Mouse (Mus musculus) liver, embryonic 11.5 days (tissue): ENCODE measurements around the gene Olfr1441. TPM values are rescaled to one million over a fixed set of nuclear protein-coding genes. Genes with fewer than 3 reads are reported as not detected.

Experiments
- ATAC-seq: fragments of 200-750 bp; cut with Nextera tagmentation; replicated peaks from 2 replicates; pipeline ENCODE4 v1.8.0; 2017; ENCODE audit warnings: moderate number of reproducible peaks, mild to moderate bottlenecking, moderate TSS enrichment, moderate library complexity; ENCODE audit not compliant: low FRiP score
- DNase-seq: peaks from one replicate; pipeline ENCODE4 v3.0.0-alpha.2; 2017; ENCODE audit warnings: low spot score
- H3K27ac ChIP-seq: fragments of 300-500 bp; sonication (generic); 2 replicates; pipeline ENCODE4 v1.5.1; 2014; ENCODE audit warnings: mild to moderate bottlenecking, low read depth, low read length, control low read depth
- H3K27me3 ChIP-seq: fragments of 300-500 bp; sonication (generic); replicated peaks from 2 replicates; pipeline ENCODE4 v1.6.1; 2014; ENCODE audit warnings: low read length, mixed read lengths; ENCODE audit not compliant: control insufficient read depth, insufficient read depth
- H3K36me3 ChIP-seq: fragments of 300-500 bp; sonication (generic); 2 replicates; pipeline ENCODE4 v1.6.1; 2014; ENCODE audit warnings: mild to moderate bottlenecking, low read length, moderate library complexity, mixed read lengths; ENCODE audit not compliant: control insufficient read depth, insufficient read depth
- H3K4me1 ChIP-seq: fragments of 300-500 bp; sonication (generic); replicated peaks from 2 replicates; pipeline ENCODE4 v1.6.1; 2014; ENCODE audit warnings: low read length, mixed read lengths; ENCODE audit not compliant: control insufficient read depth, insufficient read depth
- H3K4me2 ChIP-seq: fragments of 300-500 bp; sonication (generic); 2 replicates; pipeline ENCODE4 v1.6.1; 2014; ENCODE audit warnings: mild to moderate bottlenecking, control low read depth, moderate library complexity
- H3K4me3 ChIP-seq: fragments of 300-500 bp; sonication (generic); 2 replicates; pipeline ENCODE4 v1.5.1; 2014; ENCODE audit warnings: low read depth, low read length, control low read depth
- H3K9ac ChIP-seq: fragments of 300-500 bp; sonication (generic); 2 replicates; pipeline ENCODE4 v1.6.1; 2014; ENCODE audit warnings: low read depth, low read length, control low read depth
- H3K9me3 ChIP-seq: fragments of 300-500 bp; sonication (generic); 2 replicates; pipeline ENCODE4 v1.6.1; 2016; ENCODE audit warnings: low read length, inconsistent platforms, mixed read lengths; ENCODE audit not compliant: control insufficient read depth
- WGBS: fragments of 180-500 bp; shearing (Covaris S2); extraction: QIAGEN DNeasy Blood & Tissue Kit; methylation state at CpG from one replicate; pipeline ENCODE4 v1.1.7; 2014; 5-methylcytosine and 5-hydroxymethylcytosine counted together
- polyA plus RNA-seq: library from polyadenylated mRNA; unstranded; fragments of >200 nt; fragmentation: Nextera tagmentation; extraction: Ambion mirVana; gene quantifications from 2 replicates; pipeline ENCODE4 v1.2.1, GENCODE M21; 2014

Gene Olfr1441
- polyA plus RNA-seq, 1 experiment from 2014 or later: not detected

DNA sequence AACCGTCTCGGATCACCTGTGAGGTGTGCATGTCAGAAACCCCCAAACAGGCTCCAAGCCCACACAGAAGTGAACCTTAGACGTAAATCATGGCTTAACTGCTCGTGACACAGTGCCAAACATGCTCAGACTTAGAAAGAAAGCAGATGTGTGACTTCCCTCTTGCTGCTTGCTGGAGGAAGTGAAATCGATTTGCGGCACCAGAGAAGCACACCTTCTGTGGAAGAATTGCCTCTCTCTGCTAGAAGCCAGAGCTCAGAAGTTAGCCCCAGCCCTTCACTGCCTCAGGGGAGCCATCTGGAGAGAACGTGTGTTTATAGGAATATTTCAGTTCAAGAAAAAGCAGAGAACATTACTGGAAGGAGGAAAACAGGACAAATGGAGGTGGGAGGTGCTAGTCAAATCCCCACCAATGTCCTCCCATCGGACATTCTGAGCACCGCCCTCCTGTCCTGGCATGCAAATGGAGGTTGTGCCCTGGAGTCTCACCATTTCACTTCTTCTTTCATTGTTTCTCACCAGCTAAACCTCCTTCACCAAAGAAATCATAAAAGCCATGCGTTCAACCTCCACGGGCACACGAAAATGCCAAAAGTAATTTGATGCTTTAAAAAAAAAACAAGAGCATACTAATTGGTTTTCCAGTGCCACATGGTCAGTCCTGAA lies 40.3 kb downstream of the Olfr1441 start:
- ATAC-seq: no peak
- H3K4me3 ChIP-seq: no peak overlapping the region
- H3K4me2 ChIP-seq: no peak overlapping the region
- no peak for DNase-seq
- no peaks in the 10 kb centered on the region for H3K36me3 ChIP-seq
- no peak overlapping the region for H3K9ac ChIP-seq
- WGBS: 73% methylated on average over 12 of the region's 12 CpGs
- no peaks in the 10 kb centered on the region for H3K4me1 ChIP-seq
- no peaks in the 10 kb centered on the region for H3K9me3 ChIP-seq
- H3K27me3 ChIP-seq: no peaks in the 10 kb centered on the region
- no peak overlapping the region for H3K27ac ChIP-seq

DNA sequence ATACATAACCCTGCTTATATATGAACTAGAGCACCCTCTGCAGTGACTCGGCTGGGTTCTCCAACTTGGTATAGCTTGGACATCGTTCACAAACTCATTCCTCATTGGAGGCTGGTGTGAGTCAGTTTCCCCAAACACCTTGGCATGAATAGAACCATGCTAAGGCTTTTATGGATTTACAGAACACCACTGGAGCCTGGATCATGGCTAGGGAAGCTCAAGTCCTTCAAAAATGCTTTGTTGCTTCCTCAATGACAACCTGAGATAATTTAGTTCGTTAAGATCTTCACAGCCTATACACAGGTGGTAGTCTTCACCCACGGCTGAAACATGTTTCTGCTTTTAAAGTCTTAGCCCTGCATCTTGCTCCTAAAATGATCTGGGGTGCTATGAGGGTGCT lies 42.3 kb downstream of the Olfr1441 start:
- Histone ChIP-seq H3K27me3 (no peaks in the 10 kb centered on the region), H3K36me3 (no peaks in the 10 kb centered on the region), H3K9ac (no peak overlapping the region), H3K4me1 (no peaks in the 10 kb centered on the region), H3K27ac (no peak overlapping the region), H3K9me3 (no peaks in the 10 kb centered on the region), H3K4me2 (no peak overlapping the region), H3K4me3 (no peak overlapping the region)
- DNase-seq (no peak), ATAC-seq (no peak)
- WGBS: 79% methylated on average over 4 of the region's 4 CpGs

DNA sequence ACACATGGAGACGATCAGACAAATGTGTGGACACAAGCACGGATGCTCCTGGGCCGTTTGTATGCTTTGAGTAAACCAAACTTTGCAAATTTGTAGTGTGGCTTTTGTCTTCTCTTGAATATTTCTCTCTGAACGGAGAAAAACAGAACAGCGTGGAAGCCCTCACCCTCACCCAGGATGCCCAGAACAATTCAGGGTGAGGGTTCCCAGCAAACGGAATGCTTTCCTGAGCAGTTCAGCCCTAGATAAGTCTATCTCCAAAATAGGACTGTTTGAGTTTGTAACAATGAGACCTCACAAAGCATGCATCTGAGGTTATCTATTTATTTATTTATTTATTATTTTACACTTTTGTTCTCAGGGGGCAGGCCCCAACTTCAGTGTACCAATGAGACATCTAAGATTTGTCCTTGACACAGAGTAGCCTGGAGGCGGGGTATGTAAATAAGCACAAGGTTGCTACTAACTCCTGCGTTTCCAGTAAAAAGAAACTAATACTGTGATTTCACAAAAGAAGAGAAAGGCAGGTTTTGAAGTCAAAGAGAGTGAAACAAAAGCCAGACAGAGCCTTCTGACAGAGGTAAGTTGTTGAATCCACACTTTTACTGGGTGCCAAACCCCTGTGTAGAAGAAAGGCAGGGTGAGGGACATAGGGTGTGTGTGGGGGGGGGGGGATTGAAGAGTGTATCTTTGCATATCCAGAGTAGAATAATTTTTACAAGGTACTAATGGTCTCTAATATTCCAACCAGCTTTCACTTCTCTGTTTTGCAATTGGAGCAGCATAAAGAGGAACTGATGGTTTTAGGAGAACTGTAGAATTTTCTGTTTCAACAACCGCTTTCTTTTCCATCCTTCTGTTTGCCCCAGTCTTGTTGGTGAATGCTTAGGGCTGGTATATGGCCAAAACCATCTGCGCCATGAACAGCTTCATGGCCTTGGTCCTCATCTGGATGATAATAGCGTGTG lies 43.3 kb downstream of the Olfr1441 start, which contains the start of gene Mpeg1:
Mpeg1 (plus strand) TSS at position 498 of the 968 bp plus-strand sequence.
- H3K4me3 ChIP-seq: no peak within 1 kb of the TSS
- no peak for ATAC-seq

DNA sequence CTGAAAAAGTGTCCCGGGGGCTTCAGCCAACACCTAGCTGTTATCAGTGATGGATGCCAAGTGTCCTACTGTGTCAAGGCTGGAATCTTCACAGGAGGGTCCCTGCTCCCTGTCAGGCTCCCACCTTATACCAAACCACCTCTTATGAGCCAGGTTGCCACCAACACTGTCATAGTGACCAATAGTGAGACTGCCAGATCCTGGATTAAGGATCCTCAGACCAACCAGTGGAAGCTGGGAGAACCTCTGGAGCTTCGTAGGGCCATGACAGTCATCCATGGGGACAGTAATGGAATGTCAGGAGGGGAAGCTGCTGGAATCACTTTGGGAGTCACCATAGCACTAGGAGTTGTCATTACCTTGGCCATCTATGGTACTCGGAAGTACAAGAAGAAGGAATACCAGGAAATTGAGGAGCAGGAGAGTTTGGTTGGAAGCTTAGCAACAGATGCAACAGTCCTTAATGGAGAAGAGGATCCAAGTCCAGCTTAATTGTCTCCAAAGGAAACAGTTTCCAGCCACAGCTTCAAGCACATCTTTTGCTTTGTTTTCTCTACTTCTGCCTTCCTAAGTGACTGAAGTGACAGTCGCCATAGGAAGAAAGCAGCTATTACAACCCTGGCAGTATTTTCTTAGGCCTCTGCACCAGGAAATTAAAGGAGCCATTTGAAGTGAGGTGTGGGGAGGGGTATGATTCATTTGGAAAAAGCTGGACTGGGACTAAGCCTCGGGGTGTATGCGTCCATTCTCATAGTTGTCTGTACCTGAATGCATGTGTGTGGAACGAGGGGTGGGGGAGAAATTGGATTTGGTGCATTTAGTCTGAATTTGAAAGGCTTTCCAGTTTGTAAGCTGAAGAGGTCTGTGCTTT lies 45.9 kb downstream of the Olfr1441 start:
- Histone ChIP-seq H3K27ac (no peak overlapping the region), H3K27me3 (no peaks in the 10 kb centered on the region), H3K4me1 (no peaks in the 10 kb centered on the region), H3K36me3 (no peaks in the 10 kb centered on the region), H3K9ac (no peak overlapping the region), H3K4me2 (no peak overlapping the region), H3K9me3 (no peaks in the 10 kb centered on the region), H3K4me3 (no peak overlapping the region)
- DNase-seq (no peak), ATAC-seq (no peak)
- WGBS: 79% methylated on average over 7 of the region's 7 CpGs

More for the DNA sequence above, 43.3 kb downstream of the Olfr1441 start, which contains the start of gene Mpeg1:
- H3K9ac ChIP-seq: no peak within 1 kb of the TSS
- H3K27me3 ChIP-seq: no peaks in the 10 kb centered on the region
- H3K4me1 ChIP-seq: no peaks in the 10 kb centered on the region
- WGBS: 73% methylated on average over 11 of the region's 11 CpGs
- H3K36me3 ChIP-seq: no peaks in the 10 kb centered on the region
- H3K4me2 ChIP-seq: no peak within 1 kb of the TSS
- H3K27ac ChIP-seq: no peak within 1 kb of the TSS
- H3K9me3 ChIP-seq: no peaks in the 10 kb centered on the region
- DNase-seq: no peak

DNA sequence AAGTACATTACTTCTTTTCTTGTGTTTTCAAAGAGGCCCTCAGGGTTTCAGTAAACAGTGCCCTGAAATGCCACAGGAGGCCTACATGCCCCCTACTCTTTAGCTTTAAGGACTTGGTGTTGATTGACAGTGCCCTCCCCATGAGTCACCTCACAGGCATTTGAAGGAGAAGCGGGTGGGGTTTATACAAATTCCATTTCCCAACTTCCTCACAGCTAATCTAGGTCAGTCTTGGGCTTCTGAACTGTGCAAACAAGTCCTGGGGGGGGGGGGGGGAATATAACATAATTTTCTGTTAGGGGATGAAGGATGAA lies 46.4 kb downstream of the Olfr1441 start:
- H3K4me3 ChIP-seq: no peak overlapping the region
- no peak for ATAC-seq

DNA sequence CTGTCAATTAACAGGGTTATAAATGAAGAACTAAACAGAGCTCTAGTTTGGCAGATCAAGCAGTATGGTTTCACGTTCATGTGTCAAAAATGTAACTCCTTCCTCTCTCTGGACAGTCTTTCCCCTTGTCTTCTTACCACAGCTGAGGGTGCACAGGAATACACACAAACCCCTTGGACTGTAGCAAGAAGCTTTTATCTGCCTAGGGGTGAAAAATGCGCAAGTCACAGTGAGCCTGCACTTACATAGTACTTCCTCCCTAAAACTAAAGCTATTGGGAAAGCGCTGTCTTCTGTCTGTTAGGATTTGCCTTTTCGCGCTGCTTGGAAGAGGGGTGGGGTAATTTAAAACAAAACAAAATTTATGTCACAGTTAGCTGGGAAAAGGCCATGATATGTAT lies 46.9 kb downstream of the Olfr1441 start:
- DNase-seq (no peak), ATAC-seq (no peak)
- H3K36me3 ChIP-seq: no peaks in the 10 kb centered on the region
- H3K9me3 ChIP-seq: no peaks in the 10 kb centered on the region
- H3K4me3 ChIP-seq: no peak overlapping the region
- WGBS: 58% methylated on average over 5 of the region's 5 CpGs
- H3K27ac ChIP-seq: no peak overlapping the region
- H3K4me1 ChIP-seq: no peaks in the 10 kb centered on the region
- H3K27me3 ChIP-seq: no peaks in the 10 kb centered on the region
- H3K4me2 ChIP-seq: no peak overlapping the region
- no peak overlapping the region for H3K9ac ChIP-seq

More for the DNA sequence above, 46.4 kb downstream of the Olfr1441 start:
- H3K9ac ChIP-seq: no peak overlapping the region
- H3K36me3 ChIP-seq: no peaks in the 10 kb centered on the region
- no peaks in the 10 kb centered on the region for H3K9me3 ChIP-seq
- no peak overlapping the region for H3K27ac ChIP-seq
- no peaks in the 10 kb centered on the region for H3K4me1 ChIP-seq
- 38% methylated on average over 1 of the region's 1 CpGs for WGBS
- H3K4me2 ChIP-seq: no peak overlapping the region
- no peaks in the 10 kb centered on the region for H3K27me3 ChIP-seq
- no peak for DNase-seq

- Histone ChIP-seq H3K9me3 (no peaks in the 10 kb centered on the region), H3K27ac (no peak overlapping the region), H3K4me2 (no peak overlapping the region), H3K4me1 (no peaks in the 10 kb centered on the region), H3K36me3 (no peaks in the 10 kb centered on the region), H3K4me3 (no peak overlapping the region), H3K9ac (no peak overlapping the region), H3K27me3 (no peaks in the 10 kb centered on the region)
- ATAC-seq: no peak
- no peak for DNase-seq
- 76% methylated on average over 4 of the region's 4 CpGs for WGBS
Observed at GRCm38 (mm10) chr19:12464674-12465073, 47.4 kb downstream of the Olfr1441 start.

DNA sequence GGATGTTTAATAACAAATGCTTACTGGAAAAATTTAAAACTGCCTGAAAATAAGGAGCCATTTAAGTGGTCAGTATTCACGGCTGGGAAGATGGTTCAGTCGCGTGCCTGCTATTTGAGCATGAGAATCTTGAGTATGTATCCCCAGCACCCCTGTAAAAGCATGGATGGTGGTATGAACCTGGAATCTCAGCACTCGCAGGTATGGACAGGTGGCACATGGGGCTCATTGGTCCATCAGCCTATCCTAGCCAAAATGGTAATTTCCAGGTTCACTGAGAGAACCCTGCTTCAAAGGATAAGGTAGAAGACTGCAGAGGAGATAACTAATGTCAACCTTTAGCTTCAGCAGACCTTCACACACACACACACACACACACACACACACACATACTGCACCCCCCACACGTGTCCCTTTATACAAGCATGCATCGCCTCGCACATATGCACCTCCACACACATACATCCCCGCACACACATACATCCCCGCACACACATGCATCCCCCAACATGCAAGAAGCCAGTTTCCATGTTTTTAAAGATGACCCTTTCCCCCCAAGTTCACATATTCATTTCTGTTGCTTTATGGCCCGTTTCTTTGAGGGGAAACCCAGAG lies 48.4 kb downstream of the Olfr1441 start:
- ATAC-seq: no peak
- H3K27ac ChIP-seq: no peak overlapping the region
- H3K4me1 ChIP-seq: no peaks in the 10 kb centered on the region
- no peaks in the 10 kb centered on the region for H3K36me3 ChIP-seq
- H3K9me3 ChIP-seq: no peaks in the 10 kb centered on the region
- H3K4me3 ChIP-seq: no peak overlapping the region
- no peak overlapping the region for H3K4me2 ChIP-seq
- H3K27me3 ChIP-seq: no peaks in the 10 kb centered on the region
- DNase-seq: no peak
- 84% methylated on average over 10 of the region's 10 CpGs for WGBS
- H3K9ac ChIP-seq: no peak overlapping the region
